Mouse (Mus musculus): Measurements from ENCODE around the gene Clhc1.

Gene Clhc1

GRCm38 (mm10) chr11:29563406-29563805, 15.7 kb downstream of the Clhc1 start:
- no peak for DNase-seq

- no peak for DNase-seq
Observed at GRCm38 (mm10) chr11:29571536-29571935, 23.8 kb downstream of the Clhc1 start.

GRCm38 (mm10) chr11:29572656-29573055, 24.9 kb downstream of the Clhc1 start:
- DNase-seq: no peak

GRCm38 (mm10) chr11:29579610-29580009, 31.9 kb downstream of the Clhc1 start:
- DNase-seq: peak; percentile 15

- DNase-seq: no peak
Observed at GRCm38 (mm10) chr11:29595217-29595616, 47.5 kb downstream of the Clhc1 start.

- DNase-seq: no peak
Observed at GRCm38 (mm10) chr11:29597159-29597558, 49.4 kb downstream of the Clhc1 start.

GRCm38 (mm10) chr11:29599000-29599399, 51.2 kb downstream of the Clhc1 start:
- no peak for DNase-seq

- no peak for DNase-seq
Observed at GRCm38 (mm10) chr11:29603581-29603980, 55.8 kb downstream of the Clhc1 start.

GRCm38 (mm10) chr11:29607465-29607990, 59.8 kb downstream of the Clhc1 start:
- no peak for DNase-seq

- no peak for DNase-seq
Observed at GRCm38 (mm10) chr11:29609756-29610468, 62.2 kb downstream of the Clhc1 start.

- DNase-seq: no peak
Observed at GRCm38 (mm10) chr11:29612007-29612406, 64.3 kb downstream of the Clhc1 start.

GRCm38 (mm10) chr11:29613185-29613735, 65.5 kb downstream of the Clhc1 start:
- DNase-seq: no peak

- DNase-seq: no peak
Observed at GRCm38 (mm10) chr11:29614217-29614924, 66.6 kb downstream of the Clhc1 start.

GRCm38 (mm10) chr11:29622030-29622790, 74.5 kb downstream of the Clhc1 start:
- DNase-seq: no peak

GRCm38 (mm10) chr11:29623327-29623726, 75.6 kb downstream of the Clhc1 start:
- no peak for DNase-seq

- DNase-seq: no peak
Observed at GRCm38 (mm10) chr11:29626541-29626940, 78.8 kb downstream of the Clhc1 start.

GRCm38 (mm10) chr11:29627706-29628105, 80.0 kb downstream of the Clhc1 start:
- no peak for DNase-seq
